ENCODE assay signal across 21 mouse cellular contexts in the genomic region with DNA sequence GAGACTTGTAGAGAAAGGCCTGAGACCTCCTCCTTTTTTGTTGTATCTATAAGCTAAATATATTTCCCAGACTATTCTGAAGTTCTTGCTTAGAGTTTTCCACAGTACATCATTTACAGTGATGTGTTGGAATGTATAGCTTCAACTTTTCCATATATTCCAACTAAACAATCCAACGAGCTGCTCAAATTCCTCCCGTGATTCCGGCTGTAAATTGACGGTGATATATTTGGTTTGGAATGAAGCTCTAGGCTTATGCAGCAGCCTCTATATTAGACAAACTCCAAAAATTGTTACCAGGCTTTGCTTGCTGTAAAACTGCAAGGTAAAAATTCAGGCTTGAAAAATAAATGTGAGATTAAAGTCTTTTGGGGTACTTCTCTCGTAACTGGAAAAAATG.
"Had no signal": no experiment of that assay in that cellular context is flagged by ENCODE, and none has a peak within 500 bp of the region (broad histone marks: within the 10 kb centered on the region; RNA-seq: fewer than 3 reads in every experiment).

No protein-coding gene starts in this region.

- H3K27me3 ChIP-seq: liver, embryonic 12.5 days; liver, embryonic 15.5 days; midbrain, embryonic 12.5 days; midbrain, embryonic 15.5 days; neural tube, embryonic 12.5 days; neural tube, embryonic 15.5 days; stomach, embryonic 15.5 days had no signal

- H3K9ac ChIP-seq: liver, embryonic 12.5 days; liver, embryonic 15.5 days; midbrain, embryonic 12.5 days; midbrain, embryonic 15.5 days; neural tube, embryonic 12.5 days; neural tube, embryonic 15.5 days; stomach, embryonic 15.5 days had no signal

- ATAC-seq: inflammation-experienced regulatory T-cells, adult 6 months; liver, embryonic 12.5 days; midbrain, embryonic 15.5 days had no signal

- H3K36me3 ChIP-seq: liver, embryonic 12.5 days; liver, embryonic 15.5 days; midbrain, embryonic 12.5 days; midbrain, embryonic 15.5 days; neural tube, embryonic 12.5 days; neural tube, embryonic 15.5 days; stomach, embryonic 15.5 days had no signal

- DNase-seq: kidney, adult 2 months; kidney, postnatal 14 days; kidney, postnatal 4 days; left cerebral cortex, postnatal 4 days; liver; lung, adult 18-20 months; right cerebral cortex, adult 18-20 months; right cerebral cortex, postnatal 14 days; right cerebral cortex, postnatal 4 days; thymus, adult 18-20 months; thymus, postnatal 14 days; thymus, postnatal 4 days had no signal

- H3K27ac ChIP-seq: liver, embryonic 12.5 days; liver, embryonic 15.5 days; macrophage; midbrain, embryonic 12.5 days; midbrain, embryonic 15.5 days; neural tube, embryonic 12.5 days; neural tube, embryonic 15.5 days; stomach, embryonic 15.5 days had no signal

- H3K4me1 ChIP-seq: liver, embryonic 12.5 days; liver, embryonic 15.5 days; midbrain, embryonic 12.5 days; midbrain, embryonic 15.5 days; neural tube, embryonic 12.5 days; neural tube, embryonic 15.5 days; stomach, embryonic 15.5 days had no signal

- H3K4me3 ChIP-seq: liver, embryonic 12.5 days; liver, embryonic 15.5 days; midbrain, embryonic 12.5 days; midbrain, embryonic 15.5 days; neural tube, embryonic 12.5 days; neural tube, embryonic 15.5 days; stomach, embryonic 15.5 days had no signal

- H3K4me2 ChIP-seq: liver, embryonic 12.5 days; liver, embryonic 15.5 days; midbrain, embryonic 12.5 days; midbrain, embryonic 15.5 days; neural tube, embryonic 12.5 days; neural tube, embryonic 15.5 days; stomach, embryonic 15.5 days had no signal

- H3K9me3 ChIP-seq: liver, embryonic 12.5 days; liver, embryonic 15.5 days; midbrain, embryonic 12.5 days; midbrain, embryonic 15.5 days; neural tube, embryonic 12.5 days; neural tube, embryonic 15.5 days; stomach, embryonic 15.5 days had no signal
